In the genomic region with DNA sequence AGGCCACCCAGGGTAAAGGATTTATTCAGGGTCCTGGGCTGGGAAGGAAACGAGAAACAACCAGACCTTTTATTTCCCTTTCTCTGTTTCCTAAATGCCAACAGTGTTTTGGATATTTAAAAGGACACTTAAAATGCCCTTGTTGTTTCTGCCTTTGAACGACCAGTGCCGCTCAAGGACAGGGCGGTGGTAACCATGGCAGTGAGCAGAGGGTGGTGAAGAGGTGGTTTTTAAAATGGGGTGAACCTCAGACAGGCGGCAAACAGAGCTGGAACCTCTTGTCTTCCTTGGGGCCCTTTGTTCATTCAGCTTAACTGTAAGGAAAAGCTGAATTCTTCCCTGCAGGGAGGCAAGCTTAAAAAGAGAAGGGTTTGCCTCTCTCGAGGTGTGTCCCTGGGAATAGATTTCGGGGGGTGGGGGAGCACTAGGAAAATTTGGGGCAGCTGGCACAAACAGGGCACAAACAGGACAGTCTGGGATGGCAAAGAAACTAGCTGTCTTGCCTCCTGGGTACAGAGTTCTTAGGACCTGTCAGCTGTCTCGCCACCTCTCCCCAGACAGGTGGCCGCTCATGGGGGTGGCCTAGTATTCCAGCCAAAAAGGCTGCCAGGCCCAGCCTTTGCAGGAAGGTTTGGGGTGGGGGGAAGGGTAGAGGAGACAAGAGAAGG, we compare ENCODE assay signal across 7 mouse cellular contexts. TPM values are rescaled to one million over a fixed set of nuclear protein-coding genes. Genes with fewer than 3 reads are reported as not detected.
DNase-seq lines count a peak whose midpoint lies in the region; ATAC-seq lines count a peak whose summit lies in the region.

No protein-coding gene starts in this region.

- 3% methylated on average over 9 of the region's 9 CpGs for WGBS in hindbrain, embryonic 11.5 days

- H3K9ac ChIP-seq in hindbrain, embryonic 11.5 days (ENCODE audit: low read depth, low read length): no peak overlapping the region

- peak overlapping the region; percentile 99 for H3K27ac ChIP-seq in brown adipose tissue, adult 24 weeks (replicated peaks; ENCODE audit: low read depth, low read length)
- H3K27ac ChIP-seq in hindbrain, embryonic 11.5 days (ENCODE audit: low read depth, low read length): no peak overlapping the region

- H3K4me1 ChIP-seq in megakaryocyte, embryonic 14.5 days: peaks cover 74% of the 10 kb centered on the region
- H3K4me1 ChIP-seq in brown adipose tissue, adult 24 weeks (ENCODE audit: control insufficient read depth, insufficient read depth, insufficient read length, low read length): peaks cover 22% of the 10 kb centered on the region
- peaks cover 3% of the 10 kb centered on the region; the same call in 1 of the 2 replicates for H3K4me1 ChIP-seq in hindbrain, embryonic 11.5 days (replicated peaks; ENCODE audit: control insufficient read depth, insufficient read depth, low read length)

- H3K9me3 ChIP-seq in megakaryocyte, embryonic 14.5 days: no peaks in the 10 kb centered on the region
- no peaks in the 10 kb centered on the region for H3K9me3 ChIP-seq in hindbrain, embryonic 11.5 days (ENCODE audit: control insufficient read depth, low read length)

- no peaks in the 10 kb centered on the region for H3K27me3 ChIP-seq in megakaryocyte, embryonic 14.5 days (replicated peaks)
- H3K27me3 ChIP-seq in hindbrain, embryonic 11.5 days (ENCODE audit: control insufficient read depth, insufficient read depth, low read length): peaks cover 29% of the 10 kb centered on the region

- no peak overlapping the region for H3K4me2 ChIP-seq in hindbrain, embryonic 11.5 days (replicated peaks; ENCODE audit: low read depth, low read length)

- no peaks in the 10 kb centered on the region for H3K36me3 ChIP-seq in megakaryocyte, embryonic 14.5 days (replicated peaks; ENCODE audit: low read length)
- no peaks in the 10 kb centered on the region for H3K36me3 ChIP-seq in hindbrain, embryonic 11.5 days (ENCODE audit: control insufficient read depth, insufficient read depth, low read length)

- peak overlapping the region; percentile 94 for H3K4me3 ChIP-seq in megakaryocyte, embryonic 14.5 days (replicated peaks)
- H3K4me3 ChIP-seq in brown adipose tissue, adult 24 weeks (ENCODE audit: insufficient read depth, low read depth, low read length): peak overlapping the region; percentile 55; the same call in 1 of the 2 replicates
- H3K4me3 ChIP-seq in hindbrain, embryonic 11.5 days (ENCODE audit: low read depth, low read length): no peak overlapping the region

- no peak for ATAC-seq in megakaryocyte, adult 5-6 weeks (ENCODE audit: poor library complexity, severe bottlenecking)
- peak; percentile 5; the same call in 1 of the 2 replicates for ATAC-seq in hindbrain, embryonic 11.5 days (ENCODE audit: low FRiP score)

- DNase-seq in hindbrain, embryonic 11.5 days (ENCODE audit: low spot score): no peak
- DNase-seq in lung, postnatal 10 days: peak; percentile 50
- no peak for DNase-seq in T-cell, adult 2 months (ENCODE audit: low spot score)
- DNase-seq in gastrocnemius, adult 8-10 months (ENCODE audit: low spot score in 2 of 2): no peak

RNA-seq across cellular contexts. Expression of a gene that starts 7.5 kb away (rescaled TPM):
- polyA plus RNA-seq in megakaryocyte, embryonic 14.5 days (2012; ENCODE audit: insufficient read depth, low replicate concordance): 4.7 and 12.2 TPM in 2 replicates
- total RNA-seq in megakaryocyte, adult 5-6 weeks (2015): 7.0 and 9.4 TPM in 2 replicates
- total RNA-seq in megakaryocyte, adult 5-6 weeks (2017): 5.4 and 6.2 TPM in 2 replicates
- polyA plus RNA-seq in brown adipose tissue, adult 24 weeks (2012; ENCODE audit: insufficient read depth, insufficient read length, missing spikeins): 61.4 and 63.8 TPM in 2 replicates
- 0.80 and 0.95 TPM in 2 replicates for polyA plus RNA-seq in hindbrain, embryonic 11.5 days (2014; fragmentation: Nextera tagmentation; extraction: Ambion mirVana)
- 100 to 1,000 TPM; 108 to 165 (median 128) TPM for total RNA-seq in gastrocnemius, adult 8-10 months (2022)
